Mouse (Mus musculus): ENCODE data around the gene Prpf18.
A peak's percentile ranks its signal among the peaks of the same experiment; 100 is the strongest.
"Not testable (repeated sequence)": the region's sequence is repeated elsewhere in the genome, so short reads cannot be mapped to it uniquely, and the experiment has no call there.

The Prpf18 gene

DNA sequence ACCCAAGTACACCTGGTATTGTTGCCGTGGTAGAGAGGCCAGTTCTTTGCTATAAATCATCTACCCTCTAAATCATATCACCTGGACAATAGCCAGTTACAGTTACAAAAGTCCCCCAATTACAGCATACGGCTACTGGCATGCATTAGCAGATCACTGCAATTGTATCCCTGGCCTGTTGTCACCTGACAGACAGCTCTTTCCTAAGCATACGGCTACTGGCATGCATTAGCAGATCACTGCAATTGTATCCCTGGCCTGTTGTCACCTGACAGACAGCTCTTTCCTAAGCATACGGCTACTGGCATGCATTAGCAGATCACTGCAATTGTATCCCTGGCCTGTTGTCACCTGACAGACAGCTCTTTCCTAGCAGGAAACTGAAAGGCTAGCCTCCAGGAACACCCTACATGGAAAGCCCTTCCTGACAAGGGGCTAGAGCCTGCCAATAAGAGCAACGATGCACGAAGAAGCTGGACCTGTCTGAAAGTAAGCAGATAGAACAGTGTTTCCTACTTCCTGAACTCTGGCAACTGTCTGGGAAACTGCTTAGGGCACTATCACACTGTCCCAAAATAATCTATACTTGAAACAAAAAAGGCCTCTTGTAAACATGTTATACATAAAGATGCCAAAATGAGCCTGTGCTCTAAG lies 37.5 kb downstream of the Prpf18 start:
- DNase-seq: not testable (repeated sequence)

DNA sequence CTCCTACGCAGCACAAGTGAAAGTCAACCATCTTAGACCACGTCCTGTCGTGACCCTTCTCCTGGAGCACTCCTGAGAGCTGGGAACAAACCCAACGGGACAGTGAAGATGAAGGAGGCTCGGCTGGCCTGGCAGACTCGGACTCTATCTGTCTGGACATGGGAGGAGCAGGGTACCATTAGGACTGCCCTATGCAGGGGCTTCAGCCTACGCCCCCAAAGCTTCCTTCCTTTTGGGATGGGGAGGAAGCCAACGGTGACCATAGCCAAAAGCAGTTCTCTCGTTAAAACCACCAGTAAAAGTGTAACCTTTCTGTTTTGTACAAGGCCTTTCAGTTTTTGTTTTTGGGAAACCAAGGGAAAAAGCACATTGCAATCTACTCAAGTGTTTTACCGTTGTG lies 40.2 kb downstream of the Prpf18 start:
- DNase-seq: no peak

DNA sequence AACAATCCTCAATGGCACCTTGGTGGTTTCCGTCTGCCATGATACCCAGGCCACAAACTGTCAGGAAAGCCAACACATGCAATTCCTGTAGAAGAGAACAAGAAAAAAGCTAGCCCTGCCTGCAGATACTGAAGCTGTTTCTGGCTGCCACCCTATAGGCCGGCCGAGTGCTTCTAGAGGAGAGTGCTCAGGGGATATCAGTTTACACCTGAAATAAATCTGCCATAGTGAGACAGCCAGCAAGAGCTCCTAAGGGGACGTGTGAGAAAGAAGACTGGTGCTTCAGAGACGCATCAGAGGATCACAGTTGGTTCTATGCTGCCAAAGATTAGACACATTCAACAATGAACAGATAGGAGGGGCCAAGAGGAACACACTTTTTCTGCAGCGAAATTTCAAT lies 40.6 kb downstream of the Prpf18 start:
- DNase-seq: no peak

DNA sequence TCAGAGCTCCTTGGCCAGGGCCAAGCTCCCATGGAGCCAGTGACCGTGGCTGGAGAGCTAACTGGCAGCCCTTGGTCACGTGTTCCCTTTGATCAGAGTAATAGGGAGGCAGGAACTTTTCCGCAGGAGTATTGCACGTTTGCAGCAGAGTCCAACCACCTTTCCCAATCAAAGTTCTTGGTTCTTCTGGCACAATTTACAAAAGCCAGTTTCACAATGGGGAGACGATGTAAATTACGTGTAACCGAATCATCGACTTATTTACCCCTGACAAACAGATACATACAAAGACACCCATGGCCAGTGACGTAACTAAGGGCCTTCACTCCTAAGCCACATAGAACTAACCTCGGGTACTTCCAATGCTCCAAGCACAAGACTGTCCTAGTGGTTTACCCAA lies 42.5 kb downstream of the Prpf18 start:
- DNase-seq: no peak

DNA sequence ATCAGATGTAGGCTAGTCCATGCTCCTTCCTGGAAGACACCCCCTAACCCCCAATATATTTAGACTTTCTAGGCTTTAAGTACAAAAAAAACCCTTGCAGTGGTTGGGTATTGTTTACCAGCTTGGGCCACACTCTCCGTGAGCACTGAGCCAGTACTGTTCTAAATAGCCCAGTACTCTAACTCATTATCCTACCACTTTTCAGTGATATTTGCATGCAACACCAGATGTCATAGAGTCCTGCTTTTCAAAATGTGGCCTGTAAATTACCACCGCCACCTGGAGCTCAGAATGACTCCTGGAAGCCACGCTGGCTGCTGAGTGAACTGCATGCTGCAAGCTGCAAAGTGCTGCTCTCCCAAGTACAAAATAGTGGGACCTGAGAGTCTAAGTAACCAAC lies 43.7 kb downstream of the Prpf18 start:
- no peak for DNase-seq

DNA sequence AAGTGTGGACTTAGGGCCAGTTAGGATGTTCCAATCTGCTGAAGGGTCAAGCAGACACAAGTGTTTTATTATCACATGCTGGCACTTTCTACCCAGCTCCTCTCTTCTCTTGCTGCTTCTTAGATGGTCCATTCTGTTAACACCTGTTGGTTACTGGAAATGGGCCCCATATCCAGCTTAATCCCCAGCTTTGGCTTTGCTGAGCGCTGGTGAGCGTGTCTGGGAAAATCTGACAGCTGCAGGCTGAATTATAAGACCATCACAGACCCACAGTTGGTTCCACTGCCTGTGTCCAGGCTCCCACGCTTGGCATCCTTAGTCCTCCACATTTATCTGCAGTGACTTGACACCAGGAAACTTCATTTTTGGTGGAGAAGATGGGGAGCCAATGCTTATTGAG lies 45.4 kb downstream of the Prpf18 start:
- DNase-seq: no peak

DNA sequence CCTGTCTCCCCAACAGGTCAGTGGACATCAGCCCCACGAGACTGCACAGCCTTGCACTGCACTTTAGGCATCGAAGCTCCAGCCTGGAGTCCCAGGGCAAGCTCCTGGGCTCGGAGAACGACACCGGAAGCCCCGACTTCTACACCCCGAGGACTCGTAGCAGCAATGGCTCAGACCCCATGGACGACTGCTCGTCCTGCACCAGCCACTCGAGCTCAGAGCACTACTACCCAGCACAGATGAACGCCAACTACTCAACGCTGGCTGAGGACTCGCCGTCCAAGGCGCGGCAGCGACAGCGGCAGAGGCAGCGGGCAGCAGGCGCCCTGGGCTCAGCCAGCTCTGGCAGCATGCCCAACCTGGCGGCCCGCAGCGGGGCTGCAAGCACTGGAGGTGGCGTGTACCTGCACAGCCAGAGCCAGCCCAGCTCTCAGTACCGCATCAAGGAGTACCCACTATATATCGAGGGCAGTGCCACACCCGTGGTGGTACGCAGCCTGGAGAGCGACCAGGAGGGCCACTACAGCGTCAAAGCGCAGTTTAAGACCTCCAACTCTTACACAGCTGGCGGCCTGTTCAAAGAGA lies 48.5 kb downstream of the Prpf18 start:
- DNase-seq: peak; percentile 30

DNA sequence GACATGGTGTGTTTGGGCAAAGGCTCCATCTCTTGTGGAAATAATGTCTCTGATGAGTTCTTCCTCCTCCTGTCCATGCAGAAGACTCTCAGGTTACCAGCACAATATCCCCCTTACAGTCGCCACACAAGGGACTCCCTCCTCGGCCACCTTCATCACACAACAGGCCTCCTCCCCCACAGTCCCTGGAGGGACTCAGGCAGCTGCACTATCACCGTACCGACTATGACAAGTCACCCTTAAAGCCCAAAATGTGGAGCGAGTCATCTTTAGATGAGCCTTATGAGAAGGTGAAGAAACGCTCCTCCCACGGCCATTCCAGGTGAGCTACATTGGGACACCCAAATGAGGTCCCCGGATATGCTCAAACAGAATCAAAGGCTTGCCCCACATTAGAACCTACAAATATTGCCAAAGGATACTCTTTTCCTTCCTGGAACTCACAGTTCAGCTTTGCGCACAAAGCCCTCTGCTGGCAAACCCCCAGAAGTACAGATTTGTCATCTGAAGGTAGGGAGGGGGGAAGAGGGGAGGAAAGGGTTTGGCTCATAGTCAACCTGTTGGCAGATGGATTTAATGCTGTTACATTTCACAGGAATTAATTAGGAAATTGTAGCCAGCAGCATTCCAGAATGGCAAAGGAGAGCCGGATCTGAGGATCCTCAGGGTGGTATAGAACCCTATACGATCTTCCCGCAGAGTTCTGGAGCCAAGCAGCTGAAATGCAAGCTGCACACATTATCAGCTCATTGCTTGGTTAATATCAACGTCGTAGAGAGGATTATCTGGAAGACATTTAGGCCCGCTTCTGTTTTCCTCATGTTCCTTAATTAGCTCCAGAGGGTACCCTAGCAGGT lies 50.7 kb downstream of the Prpf18 start:
- DNase-seq: peak; percentile 79

DNA sequence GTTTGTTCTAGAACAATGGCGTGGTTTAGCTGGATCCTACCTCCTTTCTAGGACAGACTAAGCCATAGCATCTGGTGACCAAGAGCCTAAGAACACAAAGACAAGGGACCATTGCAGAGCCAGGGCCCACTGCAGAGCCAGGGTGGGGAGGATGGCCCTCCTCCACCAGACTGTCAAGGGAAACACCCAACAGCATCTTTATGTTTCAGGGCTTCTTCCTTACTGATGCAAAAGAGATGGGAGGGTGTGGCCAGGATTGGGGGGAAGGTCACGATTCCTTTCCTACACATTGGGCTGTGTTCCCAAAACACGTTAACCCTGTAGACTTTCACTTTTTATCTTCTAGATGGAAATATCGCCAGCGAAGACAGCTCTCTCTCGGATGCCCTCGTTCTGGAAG lies 54.9 kb downstream of the Prpf18 start:
- no peak for DNase-seq

DNA sequence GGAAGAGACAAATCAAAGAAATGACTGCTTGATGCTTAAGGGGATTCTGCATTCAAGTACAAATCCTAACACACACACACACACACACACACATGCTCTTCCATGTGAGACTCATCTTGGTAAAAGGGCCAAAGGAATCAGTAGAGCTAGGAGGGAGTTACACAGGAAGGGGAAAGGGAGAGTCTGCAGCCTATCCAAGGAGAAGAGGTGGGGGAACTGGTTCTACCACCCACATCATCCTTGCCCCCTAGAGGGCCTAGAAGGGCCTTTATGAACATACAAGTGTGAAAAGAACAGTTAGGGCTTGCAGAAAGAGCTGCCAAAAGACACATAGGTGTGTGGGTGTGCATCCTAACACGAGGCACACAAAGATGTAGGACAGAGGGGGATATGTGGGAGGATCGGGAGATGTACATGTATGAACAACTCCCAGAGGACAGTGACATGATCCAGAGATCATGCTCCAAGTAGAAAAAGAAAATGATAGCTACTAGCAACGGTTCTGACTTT lies 58.0 kb downstream of the Prpf18 start:
- DNase-seq: no peak

DNA sequence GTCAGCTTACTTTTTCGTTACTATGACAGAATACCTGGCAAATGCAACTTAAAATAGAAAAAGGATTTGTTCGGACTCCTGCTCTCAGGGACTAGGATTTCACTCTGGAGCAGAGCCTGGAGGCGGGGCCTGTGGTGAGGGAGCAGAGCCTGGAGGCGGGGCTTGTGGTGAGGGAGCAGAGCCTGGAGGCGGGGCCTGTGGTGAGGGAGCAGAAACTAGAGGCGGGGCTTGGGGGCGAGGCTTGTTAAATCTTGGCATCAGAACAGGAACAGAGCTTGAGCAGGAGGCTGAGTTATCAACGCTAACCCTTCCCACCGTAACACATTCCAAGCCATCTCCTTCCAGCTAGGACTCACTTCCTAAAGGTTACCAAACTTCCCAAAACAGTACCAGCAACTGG lies 58.5 kb downstream of the Prpf18 start:
- no peak for DNase-seq

DNA sequence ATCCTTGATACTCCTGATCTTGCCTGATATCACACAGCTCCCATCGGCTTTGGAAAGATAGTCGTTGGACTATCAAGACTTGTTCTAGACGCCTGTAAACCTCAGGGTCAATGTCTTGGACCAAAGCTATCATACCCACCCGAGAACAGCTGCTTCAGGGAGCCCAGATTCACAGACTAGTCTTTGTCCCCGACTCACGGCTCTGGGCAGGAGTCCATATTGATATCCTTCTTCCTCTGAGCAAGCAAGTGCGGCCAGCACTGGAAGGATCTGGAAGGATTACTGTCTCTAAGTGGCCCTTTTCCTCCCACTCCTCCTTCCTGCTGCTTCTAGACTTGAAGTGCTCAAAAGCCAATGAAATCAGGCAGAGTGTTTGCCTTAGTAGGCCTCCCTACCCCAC lies 59.2 kb downstream of the Prpf18 start:
- DNase-seq: no peak

DNA sequence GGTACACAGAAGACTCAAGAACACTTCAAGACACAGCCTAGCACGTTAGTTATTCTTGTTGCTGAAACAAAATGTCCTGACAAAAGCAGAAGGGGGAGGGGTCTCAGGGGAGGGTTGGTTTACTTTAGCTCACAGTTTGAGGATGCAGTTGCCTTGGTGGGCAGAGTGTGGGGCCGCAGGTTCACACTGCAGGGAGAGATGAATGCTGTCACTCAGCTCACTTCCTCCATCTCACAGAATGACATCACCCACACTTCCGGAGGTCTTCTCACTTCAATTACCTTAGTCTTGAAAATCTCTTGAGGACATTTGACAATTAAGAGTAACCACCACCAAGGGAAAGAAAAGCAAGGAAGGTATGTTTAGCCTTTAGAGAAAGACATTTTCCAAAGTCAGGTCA lies 60.3 kb downstream of the Prpf18 start:
- DNase-seq: no peak

DNA sequence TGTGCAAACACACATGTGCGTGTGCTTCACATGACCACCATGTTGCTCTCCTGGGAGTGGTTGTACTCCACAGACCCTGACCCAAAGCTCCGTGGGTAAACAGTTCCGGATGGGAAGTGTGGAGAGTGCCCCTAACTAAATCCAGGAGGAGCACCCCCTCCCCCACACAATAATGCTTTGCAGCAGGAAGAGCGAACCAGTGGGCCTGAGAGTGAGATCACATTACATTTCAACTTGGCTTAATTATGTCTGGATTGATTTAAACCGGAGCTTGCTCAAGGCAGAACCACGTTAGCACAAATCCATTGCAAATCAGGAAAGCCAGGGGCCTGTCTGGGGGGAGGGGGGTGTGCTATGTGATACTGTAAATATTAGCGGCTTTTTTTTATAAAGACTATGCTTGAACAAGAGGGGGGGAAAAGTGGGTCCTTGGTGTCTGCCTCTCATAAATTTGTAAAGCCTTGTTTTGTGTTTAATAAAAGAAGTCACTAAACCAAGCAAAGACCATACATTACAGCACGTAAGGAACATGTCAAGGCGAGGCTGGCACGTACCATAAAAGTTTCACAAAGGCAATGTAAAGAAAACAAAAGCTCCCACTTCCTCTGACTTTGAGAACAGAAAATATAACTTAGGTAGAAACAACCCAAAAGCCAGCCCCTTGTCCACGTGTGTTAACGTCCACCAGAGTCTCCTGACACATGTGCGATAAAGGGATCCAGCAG lies 64.1 kb downstream of the Prpf18 start:
- DNase-seq: no peak

DNA sequence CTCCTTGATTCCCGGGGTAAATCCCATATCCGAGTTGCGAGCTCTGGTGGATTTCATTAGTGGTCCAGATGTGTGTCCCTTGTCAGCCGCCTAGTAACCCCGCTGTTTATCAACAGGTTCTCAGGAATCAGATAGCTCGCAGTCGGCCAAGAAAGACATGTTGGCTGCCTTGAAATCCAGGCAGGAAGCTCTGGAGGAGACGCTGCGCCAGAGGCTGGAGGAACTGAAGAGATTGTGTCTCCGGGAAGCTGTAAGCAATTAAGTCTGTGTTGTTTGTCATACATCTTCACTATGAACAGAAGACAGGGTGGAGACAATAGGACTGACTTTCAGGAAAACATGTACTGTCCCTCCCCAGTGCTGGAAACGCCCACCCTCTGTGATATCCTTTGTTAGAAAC lies 65.7 kb downstream of the Prpf18 start:
- DNase-seq: no peak

DNA sequence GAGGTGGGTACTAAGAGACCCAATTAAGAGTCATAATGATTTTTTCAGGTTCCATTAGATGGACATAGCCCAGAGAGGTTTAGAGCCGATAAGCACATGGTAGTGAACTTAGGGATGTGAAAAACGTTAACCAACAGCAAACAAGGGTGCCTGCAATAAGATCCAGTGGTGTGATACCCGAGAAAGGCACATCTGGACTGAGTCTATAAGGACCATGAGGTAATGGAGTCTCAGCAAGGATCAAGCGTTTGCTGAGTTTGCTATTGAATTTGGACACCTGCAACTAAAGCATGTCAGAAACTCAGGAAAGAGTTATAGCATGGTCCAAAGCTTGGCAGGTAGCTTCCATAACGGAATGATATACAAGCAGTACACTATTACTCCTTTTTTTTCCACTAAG lies 67.7 kb downstream of the Prpf18 start:
- DNase-seq: no peak

DNA sequence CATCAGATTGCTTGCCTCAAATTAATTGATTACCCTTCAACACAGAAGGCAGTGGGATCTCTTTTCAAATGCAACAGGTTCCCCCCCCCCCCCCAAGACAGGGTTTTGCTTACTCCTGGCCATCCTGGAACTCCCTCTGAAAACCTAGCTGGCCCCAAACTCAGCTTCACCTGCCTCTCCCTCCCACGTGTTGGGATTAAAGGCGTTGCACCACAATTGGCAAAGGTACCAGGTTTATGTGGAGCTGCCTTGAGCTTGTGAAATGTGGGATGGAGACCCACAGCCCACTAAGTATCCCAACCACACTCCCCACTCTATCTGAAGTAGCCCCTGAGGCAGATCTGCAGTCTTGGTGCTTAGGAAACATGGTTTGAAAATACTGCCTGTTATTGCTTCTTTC lies 69.0 kb downstream of the Prpf18 start:
- DNase-seq: no peak

DNA sequence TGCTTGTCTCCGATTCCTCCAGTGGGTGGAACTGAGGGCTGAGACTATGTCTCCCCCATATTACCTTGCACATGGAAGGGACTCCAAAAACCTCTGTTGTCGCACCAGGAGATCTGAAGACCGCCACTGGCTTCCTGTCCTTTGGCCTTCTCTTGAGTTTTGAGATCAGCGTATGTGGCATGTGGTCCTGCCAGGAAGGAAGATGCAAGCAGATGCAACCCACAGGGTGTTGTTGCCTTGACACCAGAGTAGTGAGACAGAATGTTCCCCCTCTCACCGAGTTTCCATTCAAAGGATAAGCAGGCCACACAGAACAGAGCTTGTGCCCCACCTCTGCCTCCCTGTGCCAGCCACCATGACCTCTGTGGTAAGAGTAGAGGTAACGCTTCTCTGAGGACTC lies 71.2 kb downstream of the Prpf18 start:
- DNase-seq: no peak

DNA sequence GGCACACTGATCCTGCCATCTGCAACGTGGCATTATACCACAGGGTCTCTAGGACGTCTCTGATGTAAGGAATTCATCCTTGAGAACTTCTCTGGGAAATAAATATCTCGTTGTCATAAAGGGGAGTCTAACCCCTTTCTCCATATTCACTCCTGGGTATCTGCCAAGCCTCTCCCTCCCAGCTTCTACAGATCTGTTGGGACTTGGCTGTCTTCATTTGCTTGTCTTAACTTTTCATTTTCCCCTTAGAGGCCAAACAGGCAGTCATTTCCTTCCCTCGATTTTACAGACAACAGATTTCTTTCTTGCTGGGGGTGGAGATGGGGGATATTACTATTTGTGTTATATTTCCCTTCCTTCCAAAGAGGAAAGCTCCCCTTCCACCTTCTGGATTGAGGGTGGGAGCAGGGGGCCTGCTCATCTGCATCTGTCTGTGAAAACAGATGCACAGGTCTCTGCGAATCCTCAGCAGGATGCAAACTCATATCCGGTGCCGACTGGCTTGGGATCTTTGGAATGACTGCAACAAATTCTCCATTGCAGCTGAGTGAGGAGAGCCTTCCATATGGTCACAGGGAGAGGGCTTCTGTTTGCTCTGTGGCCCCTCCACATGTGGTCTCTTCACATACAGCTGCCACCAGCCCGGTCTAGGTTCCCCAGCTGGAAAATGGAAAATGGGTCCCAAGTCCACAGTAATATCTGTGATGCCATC lies 72.4 kb downstream of the Prpf18 start:
- DNase-seq: no peak

DNA sequence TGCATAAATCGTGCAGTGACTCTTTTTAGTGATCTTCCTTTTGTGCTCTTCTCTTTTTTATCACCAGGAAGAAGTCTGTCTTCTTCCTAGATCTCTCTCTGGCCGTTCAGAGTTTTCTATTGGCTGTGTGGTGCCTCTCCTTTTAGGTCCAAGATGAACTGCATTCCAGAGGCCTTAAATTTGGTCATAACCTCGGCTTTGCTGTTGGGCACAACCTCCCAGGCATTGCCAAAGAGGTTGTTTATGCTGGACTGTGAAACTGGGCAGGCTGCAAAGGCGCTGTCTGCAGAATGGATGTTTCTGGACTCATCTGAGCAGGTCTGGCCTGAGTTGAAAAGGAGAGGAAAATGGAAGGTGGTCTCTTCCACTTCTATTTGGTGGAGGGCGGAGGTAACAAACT lies 73.6 kb downstream of the Prpf18 start:
- no peak for DNase-seq

DNA sequence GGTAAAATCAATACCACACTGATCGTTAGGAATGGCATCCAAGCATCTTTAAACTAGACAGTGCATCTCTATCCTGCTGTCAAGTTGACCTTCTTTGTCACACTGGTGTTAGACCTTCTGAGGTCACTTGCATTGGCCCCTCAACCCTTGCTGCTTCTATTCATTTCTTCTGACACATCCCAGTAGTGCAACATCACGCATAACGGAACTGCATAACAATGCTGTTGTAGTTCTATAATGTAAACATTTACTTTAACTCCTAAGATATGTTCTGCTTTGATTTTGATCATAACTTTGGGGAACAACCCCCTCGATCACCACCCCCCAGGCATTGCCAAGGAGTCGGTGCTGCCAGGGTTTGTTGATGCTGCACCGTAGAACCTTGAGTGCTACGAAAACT lies 75.9 kb downstream of the Prpf18 start:
- no peak for DNase-seq

DNA sequence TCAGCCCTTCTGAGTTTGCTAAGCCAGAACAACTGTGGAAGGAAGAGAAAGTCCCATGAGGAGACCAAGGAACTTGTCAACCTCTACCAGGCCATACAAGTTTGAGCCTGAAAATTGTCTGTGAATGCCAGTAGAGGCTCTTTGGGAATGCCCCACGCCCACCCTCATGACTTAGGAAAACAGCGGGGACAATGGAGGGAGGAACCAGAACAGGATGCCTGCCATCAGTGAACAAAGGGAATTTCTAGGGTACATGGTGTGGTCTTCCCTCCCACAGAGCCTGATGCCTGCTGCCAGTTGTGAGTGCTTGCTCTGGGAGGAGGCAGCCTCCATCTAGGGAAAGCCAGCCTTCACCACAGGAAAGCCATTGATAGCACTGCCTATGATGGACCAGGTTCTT lies 76.8 kb downstream of the Prpf18 start:
- DNase-seq: no peak

DNA sequence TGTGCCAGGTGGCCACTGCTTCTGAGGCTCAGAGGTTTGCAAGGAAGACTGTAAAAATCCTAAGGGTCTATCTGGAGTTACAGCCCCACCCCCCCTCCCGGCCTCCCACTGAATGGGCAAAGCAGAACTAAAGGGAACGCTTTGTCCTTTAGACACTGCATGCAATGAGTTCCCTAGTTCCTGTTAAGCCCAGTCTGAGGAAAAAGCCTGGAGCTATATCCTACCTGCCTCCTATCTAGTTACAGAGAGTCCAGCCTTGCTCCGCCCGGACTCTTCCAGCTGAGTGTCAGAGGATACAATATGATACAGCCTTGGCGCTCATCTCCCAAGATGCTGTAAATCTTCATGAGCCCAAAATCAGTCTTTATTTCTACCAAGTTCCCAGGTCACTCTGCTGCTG lies 77.7 kb downstream of the Prpf18 start:
- DNase-seq: no peak
